Mouse (Mus musculus): ENCODE data around the gene Gm20388. TPM values are rescaled to one million over a fixed set of nuclear protein-coding genes. Genes with fewer than 3 reads are reported as not detected.

Gm20388 gene
- total RNA-seq, 2 experiments from 2014 or later: 4.0 TPM; not detected in 1

DNA sequence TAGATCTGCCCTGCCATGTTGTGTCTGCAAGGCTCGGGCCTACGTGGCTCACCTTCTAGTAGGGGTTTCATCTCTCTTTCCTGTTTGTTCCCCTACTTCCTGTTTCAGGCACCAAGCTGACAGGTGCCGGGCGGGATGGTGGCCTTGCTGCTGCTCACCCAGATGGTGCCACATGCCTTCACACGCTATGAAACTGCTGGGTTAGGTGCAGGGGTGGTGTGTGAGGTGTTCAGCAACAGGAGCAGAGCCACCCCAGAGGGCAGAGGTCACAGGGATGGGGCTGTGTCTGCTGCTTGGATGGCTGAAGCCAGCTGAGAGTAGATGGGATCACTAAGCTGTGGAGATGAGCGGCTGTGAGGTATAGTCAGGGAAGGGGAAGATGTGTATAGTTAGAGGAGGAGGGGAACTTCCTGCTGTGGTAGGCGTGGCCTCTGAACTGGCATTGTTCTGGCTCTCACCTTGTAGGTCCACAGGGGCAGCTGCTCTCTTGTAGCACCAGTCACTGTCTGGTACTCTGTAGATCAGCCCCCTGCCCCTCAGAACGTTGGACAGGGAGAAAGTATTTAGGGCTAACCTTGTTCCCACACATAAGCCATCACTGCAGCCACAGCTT lies 4363.1 kb downstream of the Gm20388 start:
- DNase-seq: no peak

DNA sequence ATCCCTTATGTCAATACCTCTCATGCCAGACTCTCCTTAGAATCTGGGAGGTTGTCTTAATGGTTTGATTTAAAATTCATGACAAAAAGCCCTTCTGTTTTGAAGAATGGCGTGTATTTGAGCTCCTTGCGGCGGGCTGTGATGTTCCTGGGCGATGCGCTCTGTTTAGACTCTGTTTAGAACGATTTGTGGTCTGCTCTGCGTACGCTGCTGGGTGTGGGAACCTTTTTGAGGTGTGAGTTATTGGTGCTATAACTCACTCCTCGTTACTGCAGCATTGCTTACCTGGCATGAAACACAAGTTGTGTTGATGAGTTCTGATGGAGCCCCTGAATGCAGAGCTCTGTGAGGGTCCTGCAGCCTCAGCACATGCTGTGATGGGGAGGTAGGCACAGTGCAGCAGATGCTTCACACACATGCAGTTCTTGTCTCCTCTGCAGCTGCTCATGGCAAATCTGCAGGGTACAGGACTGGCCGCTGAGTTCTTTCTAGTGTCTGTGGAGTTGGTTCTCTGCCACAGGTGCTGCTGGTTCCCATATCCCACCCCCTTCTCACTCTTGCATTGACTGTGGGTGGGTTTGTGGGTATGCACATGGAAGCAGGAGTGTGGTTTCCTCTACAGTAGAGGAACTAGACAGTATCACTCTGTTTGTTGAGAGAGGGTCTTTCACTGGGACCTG lies 4363.9 kb downstream of the Gm20388 start:
- DNase-seq: no peak

DNA sequence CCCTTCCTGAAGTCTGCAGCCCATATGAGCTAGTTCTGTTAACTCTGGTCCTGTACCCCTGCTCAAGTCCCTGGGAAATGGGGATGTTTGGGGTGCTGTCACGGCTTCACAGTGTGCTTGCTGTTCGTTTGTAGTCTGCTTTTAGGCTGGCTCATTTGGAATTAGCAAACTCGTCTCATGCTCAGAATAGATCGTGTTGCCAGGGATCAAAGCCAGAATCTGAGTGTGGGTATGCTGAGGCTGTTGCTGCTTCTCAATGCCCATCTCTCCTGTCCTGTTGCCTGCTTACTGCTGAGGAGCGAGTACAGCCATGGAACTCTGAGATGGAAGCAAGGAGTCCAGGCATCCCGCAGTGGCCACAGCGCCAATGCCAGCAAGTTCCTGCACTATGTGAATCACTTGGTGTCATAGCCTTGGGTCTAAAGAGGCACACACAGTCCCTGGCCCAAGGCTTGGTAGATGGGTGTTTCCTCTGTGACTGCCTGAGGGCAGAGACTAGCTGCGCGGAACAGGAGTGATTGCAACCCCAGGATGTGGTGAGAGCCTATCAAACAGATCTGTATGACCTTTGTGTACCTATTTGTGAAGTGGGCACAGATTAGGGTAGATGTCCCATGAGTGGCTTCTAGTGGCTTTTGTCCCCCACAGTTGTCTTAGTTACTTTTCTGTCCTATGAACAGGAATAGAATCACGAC lies 4364.9 kb downstream of the Gm20388 start:
- no peak for DNase-seq

DNA sequence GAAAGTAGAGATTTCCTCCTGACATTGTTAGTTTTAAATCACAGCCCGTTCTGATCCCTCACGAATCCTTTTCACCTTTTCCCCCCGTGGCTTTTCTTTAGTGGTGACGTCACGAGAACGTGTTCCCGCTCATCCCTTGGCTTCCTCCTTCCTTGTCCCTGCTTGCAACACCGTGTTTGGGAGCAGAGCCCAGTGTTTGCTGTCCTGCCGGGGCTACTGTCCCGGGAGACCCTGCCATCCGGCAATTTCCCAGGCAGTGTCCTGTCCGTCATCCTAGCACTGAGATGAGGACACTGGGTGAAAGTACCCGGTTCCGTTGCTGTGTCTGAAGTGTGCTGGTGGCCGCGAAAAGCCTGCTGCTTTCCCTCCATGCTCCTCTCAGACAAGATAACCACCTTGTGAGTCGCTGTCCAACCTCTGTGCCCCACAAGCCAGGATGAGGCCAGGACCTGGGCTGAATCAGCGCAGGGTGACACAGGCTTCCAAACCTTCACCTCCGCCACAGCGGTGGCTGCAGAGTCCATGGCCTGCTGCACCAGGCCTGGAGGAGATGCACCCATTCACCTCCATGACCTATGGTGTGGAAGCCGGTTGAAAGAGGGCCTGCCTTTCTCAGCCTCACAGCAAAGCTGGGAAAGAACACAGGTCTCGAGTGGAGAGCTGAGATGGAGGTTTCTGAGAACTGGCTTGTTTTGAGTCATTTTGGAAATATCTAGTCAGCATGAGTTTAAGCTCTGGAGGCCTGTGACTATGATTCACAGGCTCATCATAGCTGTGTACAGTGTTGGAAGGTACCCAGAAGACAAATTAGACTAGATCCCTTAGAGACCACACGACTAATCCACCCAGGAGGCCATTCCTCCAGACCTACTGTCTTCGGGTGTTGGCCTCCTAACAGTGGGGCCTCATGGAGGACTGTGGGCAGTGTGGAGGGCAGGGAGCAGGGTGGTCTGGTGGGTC lies 4367.6 kb downstream of the Gm20388 start:
- peak; percentile 56 to 69 for DNase-seq

DNA sequence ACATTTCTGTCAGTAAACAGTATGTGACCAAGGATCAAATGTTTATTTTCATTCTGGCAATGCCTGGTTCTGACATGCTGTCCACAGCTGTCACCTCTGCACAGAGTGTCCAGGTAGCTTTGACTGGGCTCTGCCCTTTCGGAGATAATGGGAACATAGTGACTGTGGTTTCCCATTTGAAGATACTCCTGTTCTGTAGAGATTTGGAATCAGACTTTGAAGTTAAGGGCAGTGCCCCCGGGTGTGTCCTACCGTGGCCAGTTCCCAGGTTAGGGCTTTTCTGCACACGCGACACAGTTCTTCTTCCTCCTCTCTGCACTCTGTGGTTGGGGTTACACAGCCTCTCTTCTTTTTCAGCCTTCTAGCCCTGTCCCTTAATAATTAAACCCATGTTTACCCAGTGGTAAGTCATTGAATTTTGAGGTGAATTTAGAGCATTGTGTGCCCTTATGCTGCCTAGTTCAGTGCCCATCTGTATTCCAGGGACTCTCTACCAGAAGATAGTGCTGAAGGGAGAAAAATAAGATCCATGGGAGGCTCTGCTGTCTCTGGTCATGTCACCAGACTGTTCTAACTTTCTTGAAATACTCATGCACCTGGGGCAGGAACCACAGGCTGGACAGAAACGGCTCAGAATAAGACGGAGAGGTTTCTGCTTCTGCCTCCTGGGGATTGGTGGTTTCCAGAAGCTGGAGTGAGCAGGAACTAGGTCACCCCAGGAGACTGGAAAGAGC lies 4368.5 kb downstream of the Gm20388 start:
- no peak for DNase-seq

DNA sequence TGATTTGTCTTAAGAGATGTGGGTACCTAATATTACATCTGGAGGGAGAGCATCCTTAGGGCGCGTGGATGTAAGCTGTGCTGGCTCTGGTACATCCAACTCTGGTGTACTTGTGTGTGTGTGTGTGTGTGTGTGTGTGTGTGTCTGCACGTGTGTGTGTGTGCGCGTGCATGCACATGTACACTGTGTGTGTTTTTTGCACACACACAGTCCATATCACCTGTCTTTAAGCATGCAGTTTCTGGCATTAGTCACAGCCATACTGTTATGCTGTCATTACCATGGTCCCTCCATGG lies 4369.0 kb downstream of the Gm20388 start:
- DNase-seq: no peak

DNA sequence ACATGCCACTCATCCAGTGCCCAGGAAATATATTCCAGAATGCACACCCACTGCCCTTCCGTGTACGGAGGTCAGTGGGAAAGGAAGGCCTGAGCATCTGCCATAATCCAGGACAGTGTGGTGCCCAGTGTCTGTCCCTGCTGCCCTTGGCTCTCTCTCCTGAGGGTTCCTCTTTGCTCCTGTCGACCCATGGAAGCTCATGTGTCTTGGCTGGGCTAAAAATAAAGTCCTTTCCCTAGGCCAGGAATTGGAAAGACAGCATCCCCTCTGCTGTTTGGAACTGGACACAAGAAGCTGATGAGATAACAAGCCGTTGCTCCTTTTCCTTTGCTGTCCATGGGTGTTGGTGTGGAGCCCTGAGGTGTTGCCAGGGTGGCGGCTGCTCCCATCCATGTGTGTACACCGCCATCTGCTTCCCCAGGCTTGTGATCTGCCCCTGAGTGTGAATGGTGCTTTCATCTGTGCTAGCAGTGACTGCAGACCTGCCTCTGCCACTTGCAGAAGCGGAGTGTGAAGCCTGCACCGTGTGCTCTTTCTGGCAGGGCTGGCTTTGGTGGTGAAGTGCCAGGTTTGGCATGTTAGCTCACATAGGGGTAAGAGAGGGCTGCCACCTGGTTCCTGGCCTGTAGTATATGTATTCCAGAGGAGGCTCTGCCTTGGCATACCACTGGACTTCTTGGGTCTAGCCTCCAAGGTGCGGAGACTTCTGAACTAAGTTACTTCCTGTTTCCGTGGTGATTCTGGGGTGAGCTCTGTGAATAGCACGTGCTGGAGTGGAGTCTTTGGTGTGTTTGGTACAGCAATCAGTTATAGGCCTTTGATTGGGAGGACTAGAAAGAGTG lies 4371.3 kb downstream of the Gm20388 start:
- peak in 1 of 2 experiments; percentile 66 for DNase-seq

DNA sequence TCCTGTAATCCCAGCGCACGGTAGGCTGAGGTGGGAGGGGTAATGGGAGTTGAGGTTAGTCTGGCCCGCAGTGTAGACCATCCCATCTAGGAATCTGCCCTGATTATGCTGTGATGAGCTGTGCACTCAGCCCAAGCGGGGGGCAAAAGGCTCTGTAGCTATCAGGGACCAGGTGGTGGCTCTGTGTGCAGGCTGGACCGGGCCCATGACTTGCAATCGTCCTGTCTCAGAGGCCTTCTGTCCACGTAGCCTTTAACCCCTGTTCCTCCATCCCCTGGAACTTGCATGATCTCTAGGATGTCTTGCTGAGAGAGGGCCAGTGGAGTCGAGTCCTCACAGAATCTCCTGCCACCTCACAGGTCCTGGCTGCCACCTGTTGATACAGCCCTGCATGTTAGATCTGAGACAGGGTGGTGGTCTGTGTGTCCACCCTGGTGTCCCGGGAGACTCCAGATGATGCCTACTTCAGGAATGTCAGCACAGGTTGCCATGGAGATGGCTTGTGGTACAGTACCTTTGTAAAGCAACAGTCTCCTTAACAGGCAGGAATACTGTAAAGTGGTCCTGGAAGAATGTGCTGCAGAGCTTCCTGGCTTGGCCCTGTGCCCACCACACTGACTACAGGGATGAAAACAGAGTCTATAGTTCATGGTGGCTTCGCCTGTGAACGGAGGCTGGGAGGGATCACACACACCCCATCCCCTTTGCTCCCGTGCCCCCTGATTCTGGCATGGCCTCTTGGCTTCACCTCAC lies 4372.4 kb downstream of the Gm20388 start:
- no peak for DNase-seq

DNA sequence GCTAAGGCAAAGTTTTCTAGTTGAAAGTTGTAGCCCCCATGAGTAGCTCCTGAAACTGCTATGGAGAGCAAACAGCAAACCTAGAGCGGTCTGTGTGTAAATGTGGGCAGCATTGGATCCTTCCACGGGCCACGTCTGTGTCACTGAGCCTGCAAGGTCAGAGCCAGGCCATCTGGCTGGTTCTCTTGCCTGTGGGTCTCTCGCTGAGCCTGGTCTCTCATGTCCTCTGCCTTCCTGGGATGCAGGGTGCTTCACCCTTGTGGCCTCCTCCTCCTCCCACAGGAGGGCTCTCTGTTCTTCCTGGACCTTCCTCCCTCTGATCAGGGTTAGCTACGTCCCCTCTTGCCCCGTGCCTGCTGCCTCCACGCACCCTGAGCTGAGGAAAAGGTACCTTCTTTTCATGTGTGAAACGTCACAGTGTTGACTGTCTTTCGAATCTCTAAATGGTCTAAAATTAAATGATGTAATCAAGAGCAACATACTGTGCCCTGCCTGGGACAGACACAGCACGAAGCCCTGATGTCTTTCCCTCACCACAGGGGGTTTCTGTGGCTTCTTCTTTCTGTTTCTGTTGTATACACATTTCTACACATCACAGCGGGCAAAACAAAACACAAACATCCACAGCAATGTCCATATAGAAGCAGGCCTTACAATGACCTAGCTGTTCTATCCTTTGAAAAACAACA lies 4373.1 kb downstream of the Gm20388 start:
- no peak for DNase-seq

DNA sequence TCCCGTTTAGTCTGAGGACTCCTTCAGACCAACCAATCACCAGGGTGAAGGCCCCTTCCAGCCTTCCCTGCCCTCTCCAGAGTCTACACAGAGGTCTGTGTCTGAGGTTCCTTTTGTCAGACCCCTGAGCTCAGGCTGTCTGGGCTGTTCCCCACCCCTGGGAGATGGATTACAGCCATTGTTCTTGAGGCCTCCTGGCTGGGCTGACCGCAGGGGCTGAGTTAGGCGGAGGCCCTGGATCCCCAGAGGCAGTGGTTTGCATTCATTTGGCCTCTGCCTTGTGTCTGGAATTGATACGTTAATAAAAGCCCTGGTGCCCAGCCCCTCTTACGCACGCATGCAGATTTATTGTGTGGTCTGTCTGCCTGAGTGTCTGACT lies 4373.7 kb downstream of the Gm20388 start:
- peak in 1 of 2 experiments; percentile 47 for DNase-seq

DNA sequence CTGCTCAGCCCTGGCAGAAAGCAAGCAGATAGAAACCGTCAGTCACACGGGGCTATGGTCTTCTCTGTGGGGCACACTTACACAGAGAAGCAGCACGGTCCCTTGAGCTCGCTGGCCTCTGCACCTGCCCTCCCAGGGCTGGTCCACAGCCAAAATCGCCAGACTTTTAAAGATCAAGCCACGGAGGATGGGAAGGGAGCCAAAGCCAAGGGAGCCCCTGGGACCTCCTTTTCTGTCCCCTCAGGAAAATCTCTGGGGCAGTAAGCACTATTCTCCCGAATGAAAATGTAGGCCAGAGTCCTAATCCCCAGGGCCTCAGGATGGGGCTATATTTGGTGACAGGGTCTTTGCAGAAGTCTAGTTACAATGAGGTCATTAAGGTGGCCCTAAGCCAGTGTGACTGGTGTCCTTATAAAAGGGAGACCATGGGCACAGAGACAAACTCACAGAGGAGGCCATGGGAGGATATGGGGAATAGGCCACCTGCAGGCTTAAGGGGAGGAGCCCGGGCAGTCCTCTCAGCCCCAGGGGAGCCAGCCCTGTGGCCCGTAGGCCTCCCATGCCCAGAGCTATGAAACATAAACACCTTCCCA lies 4374.4 kb downstream of the Gm20388 start:
- DNase-seq: peak; percentile 57 to 62

DNA sequence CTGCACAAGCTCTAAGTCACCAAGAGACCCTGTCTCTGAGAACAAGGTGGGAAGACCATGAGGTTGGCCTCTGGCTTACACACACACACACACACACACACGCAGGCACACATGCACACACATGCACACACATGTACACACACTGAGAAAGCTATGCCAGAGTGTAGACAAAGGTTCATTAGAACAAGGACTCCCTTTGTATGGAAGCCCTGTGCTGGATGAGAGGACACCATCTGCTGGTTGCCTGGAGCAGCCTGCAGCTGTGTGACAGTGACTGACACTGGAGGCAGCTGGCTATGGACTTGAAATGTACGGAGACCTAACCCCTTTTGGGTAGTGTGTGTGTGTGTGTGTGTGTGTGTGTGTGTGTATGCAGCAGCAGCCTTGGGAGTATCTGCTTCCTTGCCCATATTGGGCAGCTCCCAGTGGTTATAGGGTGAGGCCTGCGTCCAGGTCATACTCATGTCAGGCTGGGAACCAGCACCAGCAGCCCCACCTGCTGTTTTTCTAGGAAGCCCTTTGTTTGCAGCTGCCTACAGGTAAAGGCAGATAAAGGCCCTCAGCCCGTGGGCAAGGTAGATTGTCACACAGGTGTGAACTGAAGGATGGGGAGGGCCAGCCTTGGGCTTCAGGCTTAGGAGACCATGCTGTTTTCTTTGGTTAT lies 4376.0 kb downstream of the Gm20388 start:
- no peak for DNase-seq

DNA sequence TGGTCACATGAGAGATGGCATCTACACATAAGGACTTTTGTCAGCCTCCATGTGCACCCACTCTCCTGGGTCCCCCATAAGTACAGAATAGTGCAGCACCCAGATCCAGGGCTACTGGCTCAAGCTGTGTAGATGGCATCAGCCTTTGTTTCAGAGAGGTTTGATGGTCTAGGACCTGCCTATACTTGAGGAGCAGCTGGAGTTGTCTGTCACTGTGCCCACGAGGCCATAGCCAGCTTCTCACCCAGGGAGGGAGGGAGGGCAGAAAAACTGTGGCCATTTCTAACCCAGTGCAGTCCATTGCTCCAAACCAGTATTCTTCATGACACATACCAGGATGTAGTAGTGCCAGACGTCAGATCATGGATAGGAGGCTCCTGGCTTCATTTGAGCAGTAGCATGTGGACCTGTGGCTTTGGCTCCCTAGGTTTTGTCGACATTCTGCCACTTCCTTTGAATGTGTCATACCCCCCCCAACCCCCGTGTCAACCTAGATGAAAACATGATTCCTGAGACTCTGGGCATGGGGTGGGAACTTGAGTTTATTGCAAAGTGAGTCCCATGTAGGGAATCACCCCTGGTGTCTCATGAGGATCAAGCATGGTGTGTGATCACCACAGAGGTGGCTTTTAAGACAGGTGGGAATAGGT lies 4377.7 kb downstream of the Gm20388 start:
- no peak for DNase-seq

DNA sequence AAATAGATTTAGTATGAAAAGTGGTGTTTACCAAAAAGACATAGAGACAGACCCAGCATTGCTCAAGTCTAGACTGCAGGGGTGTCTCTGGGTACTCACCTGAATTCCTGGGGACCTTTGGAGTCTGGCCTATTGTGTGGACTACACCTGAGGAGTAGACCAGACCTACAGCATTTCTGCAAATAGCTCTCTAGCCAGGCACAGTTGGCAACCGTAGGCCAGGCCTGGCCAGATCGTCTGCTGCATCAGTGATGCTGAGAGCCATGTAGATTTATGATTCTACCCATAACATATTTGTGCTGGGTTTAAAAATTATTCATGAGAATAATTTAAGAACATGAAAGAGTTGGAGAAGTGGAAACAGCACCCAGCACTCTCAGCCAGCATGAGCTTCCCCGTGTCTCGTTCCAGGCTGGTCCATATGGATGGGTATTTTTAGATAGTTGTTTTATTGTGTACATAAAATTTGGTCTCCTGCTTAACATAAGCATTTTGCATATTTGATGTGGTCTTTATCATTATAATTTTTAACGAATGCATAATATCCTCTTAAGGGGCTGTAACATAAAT lies 4378.9 kb downstream of the Gm20388 start:
- no peak for DNase-seq

DNA sequence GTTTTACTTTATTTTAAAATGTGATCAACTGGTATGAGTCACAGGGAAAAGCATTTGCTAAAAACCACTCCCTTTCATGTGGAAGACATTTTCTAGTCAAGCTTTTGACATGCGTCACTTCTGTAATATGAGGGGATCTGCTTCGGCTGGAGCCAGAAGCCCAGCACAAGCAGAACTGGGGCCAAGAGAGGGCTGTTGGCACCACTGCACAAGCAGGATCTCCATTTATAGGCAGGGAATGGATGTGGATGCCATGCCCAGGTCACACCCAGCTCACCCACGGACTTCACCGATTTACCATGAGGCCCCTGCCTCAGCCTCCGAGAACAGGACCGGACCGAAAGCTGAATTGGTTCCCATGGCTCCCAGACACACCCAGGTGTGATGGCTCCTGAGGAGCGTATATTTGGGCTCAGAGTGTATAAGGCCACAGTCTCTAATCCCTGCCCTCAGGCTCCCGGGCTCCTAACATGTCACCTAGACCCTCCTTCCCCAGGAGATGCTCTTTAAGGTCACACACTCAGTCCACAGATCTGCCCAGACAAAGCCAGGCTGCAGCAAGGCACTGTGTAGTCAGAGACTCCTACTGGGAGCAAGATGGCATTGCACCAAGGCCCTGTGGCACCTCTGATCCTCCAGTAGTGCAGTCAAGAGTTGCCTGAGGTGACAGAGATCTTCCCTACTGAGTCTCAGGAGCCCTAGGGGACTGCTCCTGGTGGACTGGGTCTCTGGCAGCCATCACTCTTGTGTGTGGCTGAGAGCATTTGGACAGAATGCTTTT lies 4380.5 kb downstream of the Gm20388 start:
- no peak for DNase-seq

DNA sequence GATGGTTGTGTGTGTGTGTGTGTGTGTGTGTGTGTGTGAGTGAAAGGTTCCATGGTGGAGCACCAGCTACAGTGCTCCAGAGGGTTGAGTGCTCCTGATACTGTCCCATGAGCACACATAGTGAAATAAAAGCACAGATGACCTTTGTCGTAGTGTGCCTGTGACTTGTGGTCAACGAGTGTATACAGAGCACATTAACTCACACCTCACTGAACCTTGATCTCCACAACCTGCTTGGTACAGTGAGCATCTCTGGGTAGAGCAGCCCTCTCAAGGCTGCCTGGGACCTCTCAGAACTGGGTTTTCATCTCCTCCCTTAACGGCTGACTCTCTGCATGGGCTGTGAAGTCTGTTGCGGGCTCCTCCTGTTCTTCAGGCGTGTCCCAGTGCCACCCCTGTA lies 4381.1 kb downstream of the Gm20388 start:
- DNase-seq: no peak

DNA sequence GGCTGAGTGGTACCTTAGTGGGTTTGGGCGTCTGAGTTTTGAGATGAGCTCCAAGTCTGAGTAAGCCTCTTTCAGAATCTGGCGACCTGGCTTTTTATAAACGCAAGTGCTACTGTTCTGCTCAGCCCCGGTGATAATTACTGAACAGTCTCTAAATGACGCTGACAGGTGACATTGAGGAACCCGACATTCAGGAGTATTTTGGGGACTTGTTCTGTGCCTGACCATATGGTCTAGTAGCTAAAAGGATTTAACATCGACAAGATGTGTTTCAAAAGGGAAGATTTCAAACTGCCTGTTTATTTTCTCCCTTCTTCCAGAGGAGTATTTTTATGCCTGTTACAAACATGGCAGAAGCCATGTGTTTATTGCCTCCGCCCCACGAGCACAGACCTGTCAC lies 4382.3 kb downstream of the Gm20388 start:
- DNase-seq: no peak
